Mouse (Mus musculus) ES-Bruce4 (cell line): ENCODE measurements at regions not wholly inside any gene's neighbourhood (a gene's known extent, or its start where the extent isn't known, plus 50 kb on each side); places are given as distances from the start of the nearest gene placed in this dataset.

Experiments
- H3K27ac ChIP-seq: 2 replicates; pipeline ENCODE4 v1.5.1; 2012; ENCODE audit warnings: low read length, inconsistent platforms; ENCODE audit not compliant: insufficient read depth
- H3K27me3 ChIP-seq: 2 replicates; pipeline ENCODE4 v1.6.1; 2012; ENCODE audit warnings: mild to moderate bottlenecking, low read length, inconsistent platforms; ENCODE audit not compliant: control insufficient read depth, poor library complexity, insufficient read depth, severe bottlenecking
- H3K36me3 ChIP-seq: 2 replicates; pipeline ENCODE4 v1.6.1; 2012; ENCODE audit warnings: inconsistent platforms, mild to moderate bottlenecking, low read length, moderate library complexity; ENCODE audit not compliant: control insufficient read depth, poor library complexity, insufficient read depth, severe bottlenecking
- H3K4me1 ChIP-seq: one replicate; pipeline ENCODE4 v1.8.1; 2011; ENCODE audit warnings: low read length; ENCODE audit not compliant: control insufficient read depth, insufficient read depth
- H3K4me3 ChIP-seq: 2 replicates; pipeline ENCODE4 v1.5.1; 2011; ENCODE audit warnings: low read depth, mild to moderate bottlenecking, low read length
- H3K9ac ChIP-seq: 2 replicates; pipeline ENCODE4 v1.6.1; 2012; ENCODE audit warnings: low read depth, mild to moderate bottlenecking, inconsistent platforms; ENCODE audit not compliant: poor library complexity, severe bottlenecking
- H3K9me3 ChIP-seq: replicated peaks from 2 replicates; pipeline ENCODE4 v1.6.1; 2012; ENCODE audit warnings: mild to moderate bottlenecking, low read length, inconsistent platforms; ENCODE audit not compliant: control insufficient read depth, poor library complexity, insufficient read depth, severe bottlenecking
- CTCF ChIP-seq: IDR thresholded peaks from one replicate; pipeline ENCODE4 v1.8.1; 2011; ENCODE audit warnings: low read depth, low read length
- EP300 ChIP-seq: IDR thresholded peaks from 2 replicates; pipeline ENCODE4 v1.6.1; 2011; ENCODE audit warnings: low read depth, low read length; ENCODE audit not compliant: insufficient read depth
- POLR2A ChIP-seq: IDR thresholded peaks from one replicate; pipeline ENCODE4 v1.8.1; 2011; ENCODE audit warnings: low read length; ENCODE audit not compliant: insufficient read depth

DNA sequence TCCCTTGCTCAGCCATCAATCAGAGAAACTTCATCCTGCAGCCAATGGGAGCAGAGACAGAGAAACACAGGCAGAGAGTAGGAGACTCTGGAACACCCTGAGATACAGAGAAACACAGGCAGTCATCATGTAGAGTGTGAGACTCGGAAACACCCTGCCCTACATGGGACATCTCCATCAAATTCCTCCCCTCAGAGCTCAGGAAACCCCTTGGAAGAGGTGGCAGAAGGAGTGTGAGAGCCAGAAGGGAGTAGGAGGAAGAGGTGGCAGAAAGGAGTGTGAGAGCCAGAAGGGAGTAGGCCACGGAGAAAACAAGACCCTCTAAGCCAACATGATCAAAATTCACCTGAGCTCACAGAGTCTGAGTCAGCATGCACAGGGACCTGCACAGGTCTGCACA is 197.5 kb downstream of the Rap2a start:
- H3K9me3 ChIP-seq: no peaks in the 10 kb centered on the region
- H3K27ac ChIP-seq: no peak overlapping the region
- H3K4me1 ChIP-seq: no peaks in the 10 kb centered on the region
- no peaks in the 10 kb centered on the region for H3K36me3 ChIP-seq
- no peak overlapping the region for H3K9ac ChIP-seq
- H3K4me3 ChIP-seq: no peak overlapping the region
- TF ChIP-seq POLR2A (no peak), CTCF (no peak), EP300 (no peak)
- H3K27me3 ChIP-seq: no peaks in the 10 kb centered on the region; the same call in 1 of the 2 replicates

GRCm38 (mm10) chr14:120678533-120678932 is 200.3 kb downstream of the Rap2a start:
- Histone ChIP-seq H3K9me3 (no peaks in the 10 kb centered on the region), H3K27me3 (no peaks in the 10 kb centered on the region; the same call in 1 of the 2 replicates), H3K4me3 (no peak overlapping the region), H3K36me3 (no peaks in the 10 kb centered on the region), H3K27ac (no peak overlapping the region), H3K9ac (no peak overlapping the region), H3K4me1 (no peaks in the 10 kb centered on the region)
- TF ChIP-seq CTCF: no peak
- no peak for TF ChIP-seq EP300
- TF ChIP-seq POLR2A: no peak

DNA sequence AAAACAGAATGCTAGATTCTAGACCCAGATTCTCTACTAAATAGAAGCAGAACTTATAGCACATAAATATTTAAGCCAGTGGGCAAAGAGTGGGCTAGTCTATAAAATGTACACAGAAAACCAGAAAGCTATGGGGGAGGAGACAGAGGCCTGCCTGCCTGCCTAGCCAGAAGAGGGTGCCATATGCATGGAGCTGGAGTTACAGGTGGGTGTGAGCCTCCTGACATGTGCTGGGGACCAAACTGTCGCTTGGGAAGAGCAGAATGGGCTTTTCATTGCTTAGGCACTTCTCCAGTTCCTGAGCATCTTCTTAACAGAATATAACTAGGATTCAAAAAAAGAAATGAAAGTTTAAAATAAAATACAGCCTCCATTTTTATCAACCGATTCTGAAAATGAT is 200.8 kb downstream of the Rap2a start:
- TF ChIP-seq CTCF (peak; percentile 21), EP300 (no peak)

GRCm38 (mm10) chr14:120680272-120680671 is 202.0 kb downstream of the Rap2a start:
- Histone ChIP-seq H3K4me3 (no peak overlapping the region), H3K4me1 (no peaks in the 10 kb centered on the region), H3K36me3 (no peaks in the 10 kb centered on the region), H3K27me3 (no peaks in the 10 kb centered on the region), H3K27ac (no peak overlapping the region), H3K9me3 (no peaks in the 10 kb centered on the region), H3K9ac (no peak overlapping the region)
- TF ChIP-seq CTCF (no peak), POLR2A (no peak), EP300 (no peak)

More for the DNA sequence above, 200.8 kb downstream of the Rap2a start:
- no peaks in the 10 kb centered on the region; the same call in 1 of the 2 replicates for H3K27me3 ChIP-seq
- no peak overlapping the region for H3K27ac ChIP-seq
- no peak overlapping the region for H3K4me3 ChIP-seq
- no peaks in the 10 kb centered on the region for H3K9me3 ChIP-seq
- H3K9ac ChIP-seq: no peak overlapping the region
- H3K4me1 ChIP-seq: no peaks in the 10 kb centered on the region
- no peaks in the 10 kb centered on the region for H3K36me3 ChIP-seq

- Histone ChIP-seq H3K9me3 (no peaks in the 10 kb centered on the region), H3K4me3 (no peak overlapping the region), H3K4me1 (no peaks in the 10 kb centered on the region), H3K36me3 (no peaks in the 10 kb centered on the region), H3K27ac (no peak overlapping the region), H3K27me3 (no peaks in the 10 kb centered on the region), H3K9ac (no peak overlapping the region)
- no peak for TF ChIP-seq POLR2A
- TF ChIP-seq EP300: no peak
- no peak for TF ChIP-seq CTCF
Observed at GRCm38 (mm10) chr14:120685263-120685662, 207.0 kb downstream of the Rap2a start.

- no peak overlapping the region for H3K9ac ChIP-seq
- no peak overlapping the region for H3K4me3 ChIP-seq
- no peaks in the 10 kb centered on the region for H3K36me3 ChIP-seq
- no peaks in the 10 kb centered on the region for H3K4me1 ChIP-seq
- H3K27ac ChIP-seq: no peak overlapping the region
- no peaks in the 10 kb centered on the region for H3K9me3 ChIP-seq
- no peaks in the 10 kb centered on the region for H3K27me3 ChIP-seq
- TF ChIP-seq CTCF: no peak
Observed at GRCm38 (mm10) chr14:120685877-120686276, 207.6 kb downstream of the Rap2a start.
